Mouse (Mus musculus) midbrain, embryonic 14.5 days (tissue): Measurements from ENCODE around the gene Ssmem1. TPM values are rescaled to one million over a fixed set of nuclear protein-coding genes. Genes with fewer than 3 reads are reported as not detected.

Experiments used
- ATAC-seq: fragments of 200-750 bp; cut with Nextera tagmentation; 2 replicates; pipeline ENCODE4 v1.8.0; 2017; ENCODE audit warnings: moderate number of reproducible peaks, moderate library complexity; ENCODE audit not compliant: low FRiP score, low TSS enrichment
- DNase-seq: peaks from one replicate; pipeline ENCODE4 v3.0.0-alpha.2; 2015
- H3K27ac ChIP-seq: fragments of 300-500 bp; sonication (generic); replicated peaks from 2 replicates; pipeline ENCODE4 v1.5.1; 2014; ENCODE audit warnings: mild to moderate bottlenecking, low read depth, low read length, moderate library complexity
- H3K27me3 ChIP-seq: fragments of 300-500 bp; sonication (generic); 2 replicates; pipeline ENCODE4 v1.6.1; 2014; ENCODE audit warnings: low read length, control low read depth, mixed read lengths; ENCODE audit not compliant: control insufficient read depth, insufficient read depth
- H3K36me3 ChIP-seq: fragments of 300-500 bp; sonication (generic); 2 replicates; pipeline ENCODE4 v1.6.1; 2014; ENCODE audit warnings: low read length, control low read depth; ENCODE audit not compliant: control insufficient read depth, insufficient read depth
- H3K4me1 ChIP-seq: fragments of 300-500 bp; sonication (generic); 2 replicates; pipeline ENCODE4 v1.6.1; 2014; ENCODE audit warnings: mild to moderate bottlenecking, antibody characterized with exemption, low read length, control low read depth; ENCODE audit not compliant: control insufficient read depth, insufficient read depth
- H3K4me2 ChIP-seq: fragments of 300-500 bp; sonication (generic); 2 replicates; pipeline ENCODE4 v1.6.1; 2014; ENCODE audit warnings: mild to moderate bottlenecking, low read length, moderate library complexity
- H3K4me3 ChIP-seq: fragments of 300-500 bp; sonication (generic); replicated peaks from 2 replicates; pipeline ENCODE4 v1.5.1; 2014; ENCODE audit warnings: low read depth, low read length
- H3K9ac ChIP-seq: fragments of 300-500 bp; sonication (generic); replicated peaks from 2 replicates; pipeline ENCODE4 v1.6.1; 2014; ENCODE audit warnings: mild to moderate bottlenecking, low read length, moderate library complexity
- H3K9me3 ChIP-seq: fragments of 300-500 bp; sonication (generic); 2 replicates; pipeline ENCODE4 v1.6.1; 2016; ENCODE audit warnings: low read length, control low read depth, mixed read lengths; ENCODE audit not compliant: control insufficient read depth
- WGBS: fragments of 180-500 bp; shearing (Covaris S2); extraction: QIAGEN DNeasy Blood & Tissue Kit; methylation state at CpG from one replicate; pipeline ENCODE4 v1.1.7; 2014; 5-methylcytosine and 5-hydroxymethylcytosine counted together
- polyA plus RNA-seq: library from polyadenylated mRNA; unstranded; fragments of >200 nt; fragmentation: Nextera tagmentation; extraction: Ambion mirVana; gene quantifications from 2 replicates; pipeline ENCODE4 v1.2.1, GENCODE M21; 2014

Gene Ssmem1
- polyA plus RNA-seq, 1 experiment from 2014 or later, result not detected

GRCm38 (mm10) chr6:30471706-30472105 lies 37.9 kb upstream of the Ssmem1 start:
- H3K27ac ChIP-seq, result no peak overlapping the region
- ATAC-seq (no peak), DNase-seq (no peak)
- no peak overlapping the region for H3K9ac ChIP-seq
- 80% methylated on average over 3 of the region's 3 CpGs for whole genome bisulfite sequencing
- no peaks in the 10 kb centered on the region for H3K36me3 ChIP-seq
- H3K27me3 ChIP-seq, result no peaks in the 10 kb centered on the region
- H3K9me3 ChIP-seq, result no peaks in the 10 kb centered on the region
- peaks cover 6% of the 10 kb centered on the region; the same call in 1 of the 2 replicates for H3K4me1 ChIP-seq
- no peak overlapping the region for H3K4me3 ChIP-seq
- H3K4me2 ChIP-seq, result no peak overlapping the region

GRCm38 (mm10) chr6:30476025-30476765 lies 33.5 kb upstream of the Ssmem1 start:
- Histone ChIP-seq H3K27me3 (no peaks in the 10 kb centered on the region), H3K4me3 (no peak overlapping the region), H3K9me3 (no peaks in the 10 kb centered on the region), H3K36me3 (peaks cover 17% of the 10 kb centered on the region), H3K27ac (no peak overlapping the region), H3K4me2 (no peak overlapping the region), H3K4me1 (no peaks in the 10 kb centered on the region), H3K9ac (no peak overlapping the region)
- ATAC-seq (no peak), DNase-seq (no peak)
- WGBS, result 78% methylated on average over 10 of the region's 10 CpGs

GRCm38 (mm10) chr6:30477210-30477714 lies 32.4 kb upstream of the Ssmem1 start:
- ATAC-seq, result no peak
- WGBS, result 81% methylated on average over 8 of the region's 8 CpGs
- H3K4me1 ChIP-seq, result no peaks in the 10 kb centered on the region

GRCm38 (mm10) chr6:30477784-30478183 lies 31.9 kb upstream of the Ssmem1 start:
- Histone ChIP-seq H3K9ac (no peak overlapping the region), H3K27ac (no peak overlapping the region), H3K4me2 (no peak overlapping the region), H3K4me3 (no peak overlapping the region), H3K27me3 (no peaks in the 10 kb centered on the region), H3K4me1 (no peaks in the 10 kb centered on the region), H3K36me3 (peaks cover 22% of the 10 kb centered on the region), H3K9me3 (no peaks in the 10 kb centered on the region)
- no peak for ATAC-seq
- 93% methylated on average over 6 of the region's 6 CpGs for WGBS
- no peak for DNase-seq

More at GRCm38 (mm10) chr6:30477210-30477714, 32.4 kb upstream of the Ssmem1 start:
- no peak overlapping the region for H3K27ac ChIP-seq
- no peak overlapping the region for H3K9ac ChIP-seq
- no peak overlapping the region for H3K4me2 ChIP-seq
- no peaks in the 10 kb centered on the region for H3K27me3 ChIP-seq
- H3K36me3 ChIP-seq, result peaks cover 17% of the 10 kb centered on the region
- no peak for DNase-seq
- no peaks in the 10 kb centered on the region for H3K9me3 ChIP-seq
- H3K4me3 ChIP-seq, result no peak overlapping the region

- 98% methylated on average over 3 of the region's 3 CpGs for WGBS
- Histone ChIP-seq H3K4me3 (no peak overlapping the region), H3K9me3 (no peaks in the 10 kb centered on the region), H3K9ac (no peak overlapping the region), H3K27me3 (no peaks in the 10 kb centered on the region), H3K4me2 (no peak overlapping the region), H3K36me3 (peaks cover 31% of the 10 kb centered on the region), H3K27ac (no peak overlapping the region), H3K4me1 (no peaks in the 10 kb centered on the region)
- ATAC-seq, result no peak
- DNase-seq, result no peak
Measured at GRCm38 (mm10) chr6:30479418-30479817, 30.2 kb upstream of the Ssmem1 start.

DNA sequence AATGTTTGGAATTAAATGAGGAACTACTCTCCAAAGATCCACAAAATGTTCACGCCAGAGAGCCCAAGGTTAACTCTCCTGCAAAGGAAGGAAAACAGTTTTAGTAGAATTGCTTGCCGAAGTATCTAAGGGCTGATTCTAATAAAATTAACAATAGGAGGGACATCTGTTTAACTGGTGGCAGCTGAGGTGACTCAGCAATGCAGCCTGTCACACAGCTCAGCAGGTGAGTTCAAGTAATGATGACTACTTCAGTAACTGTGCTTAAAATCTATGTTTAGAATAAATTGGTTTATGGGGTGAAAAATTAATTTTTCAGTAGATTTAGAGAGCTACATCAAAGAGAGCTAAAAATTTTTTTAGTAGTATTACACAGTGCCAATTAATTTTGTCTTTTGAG lies 26.7 kb upstream of the Ssmem1 start:
- Histone ChIP-seq H3K27me3 (no peaks in the 10 kb centered on the region), H3K36me3 (peaks cover 62% of the 10 kb centered on the region), H3K9me3 (no peaks in the 10 kb centered on the region), H3K9ac (no peak overlapping the region), H3K4me3 (no peak overlapping the region), H3K4me1 (no peaks in the 10 kb centered on the region), H3K27ac (no peak overlapping the region), H3K4me2 (no peak overlapping the region)
- DNase-seq (no peak), ATAC-seq (no peak)
- 87% methylated on average over 2 of the region's 2 CpGs for WGBS

GRCm38 (mm10) chr6:30486504-30486903 lies 23.1 kb upstream of the Ssmem1 start:
- no peak overlapping the region for H3K4me3 ChIP-seq
- WGBS, result 90% methylated on average over 6 of the region's 6 CpGs
- H3K9me3 ChIP-seq, result no peaks in the 10 kb centered on the region
- no peak for ATAC-seq
- no peaks in the 10 kb centered on the region for H3K4me1 ChIP-seq
- no peak overlapping the region for H3K9ac ChIP-seq
- H3K27me3 ChIP-seq, result no peaks in the 10 kb centered on the region
- H3K36me3 ChIP-seq, result peaks cover 67% of the 10 kb centered on the region
- H3K27ac ChIP-seq, result no peak overlapping the region
- H3K4me2 ChIP-seq, result no peak overlapping the region
- DNase-seq, result no peak

GRCm38 (mm10) chr6:30499049-30499448 lies 10.6 kb upstream of the Ssmem1 start:
- Histone ChIP-seq H3K4me1 (no peaks in the 10 kb centered on the region), H3K9me3 (no peaks in the 10 kb centered on the region), H3K27me3 (no peaks in the 10 kb centered on the region), H3K4me3 (no peak overlapping the region), H3K27ac (no peak overlapping the region), H3K9ac (no peak overlapping the region), H3K4me2 (no peak overlapping the region), H3K36me3 (peaks cover 41% of the 10 kb centered on the region)
- ATAC-seq, result no peak
- no peak for DNase-seq
- WGBS, result 94% methylated on average over 3 of the region's 3 CpGs

GRCm38 (mm10) chr6:30508824-30509223 lies 825 bp upstream of the Ssmem1 start:
- H3K27me3 ChIP-seq, result no peaks in the 10 kb centered on the region
- 7% methylated on average over 2 of the region's 2 CpGs for WGBS
- no peak for ATAC-seq
- no peaks in the 10 kb centered on the region for H3K9me3 ChIP-seq
- H3K9ac ChIP-seq, result peak overlapping the region; percentile 70
- H3K4me2 ChIP-seq, result peak overlapping the region; percentile 81
- peaks cover 5% of the 10 kb centered on the region for H3K4me1 ChIP-seq
- H3K27ac ChIP-seq, result peak overlapping the region; percentile 93
- peak overlapping the region; percentile 63 for H3K4me3 ChIP-seq
- peaks cover 15% of the 10 kb centered on the region for H3K36me3 ChIP-seq
- DNase-seq, result no peak
